Mouse (Mus musculus) CH12.LX (cell line): ENCODE results near the gene Camta1. TPM values are rescaled to one million over a fixed set of nuclear protein-coding genes. Genes with fewer than 3 reads are reported as not detected.
A peak's percentile ranks its signal among the peaks of the same experiment; 100 is the strongest.

Experiments used
- DNase-seq: peaks from one replicate; pipeline ENCODE4 v3.0.0-alpha.2; 2013; ENCODE audit errors: extremely low read depth
- H3K27ac ChIP-seq: 2 replicates; pipeline ENCODE4 v1.5.1; 2012; ENCODE audit warnings: low read depth, mild to moderate bottlenecking, control low read depth, moderate library complexity; ENCODE audit not compliant: insufficient read depth
- H3K27me3 ChIP-seq: replicated peaks from 2 replicates; pipeline ENCODE3; 2012; ENCODE audit warnings: inconsistent platforms
- H3K36me3 ChIP-seq, 2 experiments: replicated peaks in 1 of 2; 2 replicates each; pipeline versions ENCODE3 to v1.6.1; 2012; ENCODE audit warnings: inconsistent platforms in 1 of 2, low read length in 1 of 2, mild to moderate bottlenecking in 1 of 2, mixed read lengths in 1 of 2, moderate library complexity in 1 of 2; ENCODE audit not compliant: control insufficient read depth in 1 of 2, insufficient read depth in 1 of 2
- H3K4me1 ChIP-seq, 2 experiments: 2 replicates each; pipeline ENCODE4 v1.6.1; 2012; ENCODE audit warnings: inconsistent platforms in 1 of 2, moderate library complexity in 1 of 2; ENCODE audit not compliant: insufficient read depth in 2 of 2, control insufficient read depth in 1 of 2
- H3K4me2 ChIP-seq: 2 replicates; pipeline ENCODE4 v1.6.1; 2012; ENCODE audit warnings: low read depth, mild to moderate bottlenecking, control low read depth; ENCODE audit not compliant: poor library complexity, insufficient read depth, severe bottlenecking
- H3K4me3 ChIP-seq, 3 experiments: fragments of 150-350 bp in 1 of 3; sonication (generic) in 1 of 3; replicated peaks in 1 of 3; 2 replicates each; pipeline versions ENCODE3 to v1.5.1; 2011 to 2012; ENCODE audit warnings: low read depth in 2 of 3, low read length in 2 of 3, mild to moderate bottlenecking in 2 of 3, moderate library complexity in 2 of 3, control low read depth in 1 of 3, improper control_type of control experiment in 1 of 3, inconsistent platforms in 1 of 3, mixed read lengths in 1 of 3; ENCODE audit not compliant: poor library complexity in 1 of 3
- H3K79me2 ChIP-seq: replicated peaks from 2 replicates; pipeline ENCODE4 v1.6.1; 2012; ENCODE audit warnings: mild to moderate bottlenecking, moderate library complexity; ENCODE audit not compliant: control insufficient read depth, poor library complexity, insufficient read depth, severe bottlenecking; ENCODE audit errors: extremely low read depth
- H3K9ac ChIP-seq: 2 replicates; pipeline ENCODE4 v1.6.1; 2012; ENCODE audit warnings: low read depth, mild to moderate bottlenecking, control low read depth, moderate library complexity; ENCODE audit not compliant: insufficient read depth
- H3K9me3 ChIP-seq: replicated peaks from 2 replicates; pipeline ENCODE3; 2012; ENCODE audit warnings: low read length, inconsistent platforms, mixed read lengths
- CHD1 ChIP-seq: IDR thresholded peaks from 2 replicates; pipeline ENCODE4 v1.6.1; 2012; ENCODE audit warnings: low read depth, low read length, improper control_type of control experiment, inconsistent platforms
- CTCF ChIP-seq, 2 experiments: IDR thresholded peaks in 1 of 2; conservative IDR thresholded peaks in 1 of 2; 2 replicates each; pipeline ENCODE4 v1.5.1; 2011 to 2012; ENCODE audit warnings: low read depth in 2 of 2, low read length in 2 of 2, improper control_type of control experiment in 1 of 2, inconsistent platforms in 1 of 2, mild to moderate bottlenecking in 1 of 2, moderate library complexity in 1 of 2
- ELF1 ChIP-seq: IDR thresholded peaks from 2 replicates; pipeline ENCODE4 v1.6.1; 2014; ENCODE audit warnings: low read depth, mild to moderate bottlenecking, inconsistent platforms, low read length, improper control_type of control experiment
- JUN ChIP-seq: IDR thresholded peaks from 2 replicates; pipeline ENCODE4 v1.6.1; 2011; ENCODE audit warnings: low read depth, mild to moderate bottlenecking, low read length, improper control_type of control experiment, moderate library complexity; ENCODE audit not compliant: insufficient read depth
- MAFK ChIP-seq: IDR thresholded peaks from 2 replicates; pipeline ENCODE4 v1.6.1; 2011; ENCODE audit warnings: low read length, improper control_type of control experiment; ENCODE audit not compliant: insufficient replicate concordance
- RAD21 ChIP-seq: IDR thresholded peaks from 2 replicates; pipeline ENCODE4 v1.6.1; 2011; ENCODE audit warnings: low read depth, mild to moderate bottlenecking, low read length, improper control_type of control experiment, moderate library complexity
- SMC3 ChIP-seq: IDR thresholded peaks from 2 replicates; pipeline ENCODE4 v1.6.1; 2011; ENCODE audit warnings: low read depth, low read length, improper control_type of control experiment
- ZMIZ1 ChIP-seq: IDR thresholded peaks from 2 replicates; pipeline ENCODE4 v1.6.1; 2012; ENCODE audit warnings: low read depth, mild to moderate bottlenecking, inconsistent platforms, low read length, improper control_type of control experiment
- dilution Hi-C: fragments of 300-500 bp; cut with MboI; formaldehyde crosslinking; loops from 2 replicates; pipeline ENCODE4 v1.14.3; 2020; ENCODE audit warnings: low sequenced_read_pairs; ENCODE audit not compliant: extremely low pct_unique_long_range_greater_than_20kb, extremely low pct_ligation_motif_present
- in situ Hi-C: fragments of 300-500 bp; cut with MboI; formaldehyde crosslinking; loops from 3 replicates; pipeline ENCODE4 v1.14.3; 2019; ENCODE audit warnings: low sequenced_read_pairs, low pct_ligation_motif_present, low pct_unique_long_range_greater_than_20kb, mixed read lengths
- polyA plus RNA-seq: library from polyadenylated mRNA; unstranded; fragments of >175 nt; gene quantifications from 2 replicates; pipeline ENCODE4 v1.2.1, GENCODE M21; 2012; ENCODE audit warnings: low read depth; ENCODE audit not compliant: insufficient read length
- total RNA-seq, 2 experiments: library from RNA; depleted of rRNA; stranded (reverse); fragments of 300-350 nt in 1 of 2; fragments of >200 nt in 1 of 2; gene quantifications; 2 replicates each; pipeline ENCODE4 v1.2.3; 2012 to 2014

Gene Camta1
- total and polyA plus RNA-seq, 3 experiments: 9.9 to 32.5 (median 15.3) TPM

GRCm38 (mm10) chr4:151902689-151903241, 41.1 kb upstream of the Camta1 start:
- dilution Hi-C loops: no loop called here
- no peak overlapping the region for H3K9ac ChIP-seq
- no peak overlapping the region for H3K4me2 ChIP-seq
- H3K36me3 ChIP-seq: no peaks in the 10 kb centered on the region
- peaks cover 4% of the 10 kb centered on the region for H3K9me3 ChIP-seq
- in situ Hi-C loops: no loop called here
- DNase-seq: no peak
- peaks cover 38% of the 10 kb centered on the region for H3K27me3 ChIP-seq
- no peaks in the 10 kb centered on the region for H3K4me1 ChIP-seq
- no peak overlapping the region for H3K27ac ChIP-seq
- no peak overlapping the region for H3K4me3 ChIP-seq
- H3K79me2 ChIP-seq: no peaks in the 10 kb centered on the region
- TF ChIP-seq ELF1 (no peak), RAD21 (no peak)

GRCm38 (mm10) chr4:151902046-151902688, 40.5 kb upstream of the Camta1 start:
- dilution Hi-C loops: no loop called here
- Histone ChIP-seq H3K36me3 (no peaks in the 10 kb centered on the region), H3K4me3 (no peak overlapping the region), H3K4me2 (no peak overlapping the region), H3K27me3 (peaks cover 33% of the 10 kb centered on the region), H3K4me1 (no peaks in the 10 kb centered on the region), H3K9me3 (peaks cover 5% of the 10 kb centered on the region), H3K9ac (no peak overlapping the region), H3K27ac (no peak overlapping the region), H3K79me2 (no peaks in the 10 kb centered on the region)
- in situ Hi-C loops: no loop called here
- DNase-seq: no peak
- TF ChIP-seq CHD1 (no peak), SMC3 (no peak), ZMIZ1 (no peak), MAFK (no peak)

GRCm38 (mm10) chr4:151901422-151901821, 39.7 kb upstream of the Camta1 start:
- no peaks in the 10 kb centered on the region for H3K4me1 ChIP-seq
- dilution Hi-C loops: no loop called here
- no peaks in the 10 kb centered on the region for H3K36me3 ChIP-seq
- peaks cover 8% of the 10 kb centered on the region for H3K9me3 ChIP-seq
- in situ Hi-C loops: no loop called here
- peaks cover 29% of the 10 kb centered on the region for H3K27me3 ChIP-seq
- DNase-seq: peak; percentile 14
- no peak overlapping the region for H3K4me3 ChIP-seq
- no peaks in the 10 kb centered on the region for H3K79me2 ChIP-seq
- H3K9ac ChIP-seq: no peak overlapping the region
- H3K27ac ChIP-seq: no peak overlapping the region
- TF ChIP-seq CTCF (conservative IDR thresholded peaks at IDR 0.05 in 1 of 2, IDR thresholded peaks at IDR 0.05 in 1 of 2; ENCODE audit: low read depth in 2 of 2, low read length in 2 of 2) (peak in 1 of 2 experiments; percentile 68; a peak in 3 of 4 replicates), JUN (no peak), RAD21 (peak; percentile 13)
- H3K4me2 ChIP-seq: no peak overlapping the region
